Mouse (Mus musculus) lung, postnatal 0 days (tissue): ENCODE results near the gene Hoxa3. TPM values are rescaled to one million over a fixed set of nuclear protein-coding genes. Genes with fewer than 3 reads are reported as not detected.
A peak's percentile ranks its signal among the peaks of the same experiment; 100 is the strongest.

Experiments
- ATAC-seq: fragments of 200-750 bp; cut with Nextera tagmentation; 2 replicates; pipeline ENCODE4 v1.8.0; 2017; ENCODE audit warnings: moderate library complexity
- DNase-seq: peaks from one replicate; pipeline ENCODE4 v3.0.0-alpha.2; 2016; ENCODE audit warnings: low spot score
- H3K27ac ChIP-seq: fragments of 300-500 bp; sonication (generic); 2 replicates; pipeline ENCODE4 v1.5.1; 2014; ENCODE audit warnings: antibody characterized with exemption, mild to moderate bottlenecking, low read length, mixed read lengths
- H3K27me3 ChIP-seq: fragments of 300-500 bp; sonication (generic); replicated peaks from 2 replicates; pipeline ENCODE4 v1.6.1; 2014; ENCODE audit warnings: low read length, mixed read lengths; ENCODE audit not compliant: insufficient read depth
- H3K36me3 ChIP-seq: fragments of 300-500 bp; sonication (generic); 2 replicates; pipeline ENCODE4 v1.6.1; 2014; ENCODE audit warnings: low read length, mixed read lengths; ENCODE audit not compliant: insufficient read depth
- H3K4me1 ChIP-seq: fragments of 300-500 bp; sonication (generic); 2 replicates; pipeline ENCODE4 v1.6.1; 2014; ENCODE audit warnings: antibody characterized with exemption, low read depth, low read length, mixed read lengths; ENCODE audit not compliant: insufficient read depth
- H3K4me2 ChIP-seq: fragments of 300-500 bp; sonication (generic); replicated peaks from 2 replicates; pipeline ENCODE4 v1.6.1; 2014; ENCODE audit warnings: low read depth, mild to moderate bottlenecking, low read length, moderate library complexity, mixed read lengths
- H3K4me3 ChIP-seq: fragments of 300-500 bp; sonication (generic); 2 replicates; pipeline ENCODE4 v1.5.1; 2014; ENCODE audit warnings: low read depth, low read length
- H3K9ac ChIP-seq: fragments of 300-500 bp; sonication (generic); replicated peaks from 2 replicates; pipeline ENCODE4 v1.6.1; 2014; ENCODE audit warnings: low read depth, mild to moderate bottlenecking
- H3K9me3 ChIP-seq: fragments of 300-500 bp; sonication (generic); 2 replicates; pipeline ENCODE4 v1.6.1; 2016; ENCODE audit warnings: low read length, mixed read lengths
- CTCF ChIP-seq: IDR thresholded peaks from 2 replicates; pipeline ENCODE4 v1.5.1; 2016; ENCODE audit warnings: antibody characterized with exemption, mild to moderate bottlenecking
- EP300 ChIP-seq: IDR thresholded peaks from 2 replicates; pipeline ENCODE4 v1.6.1; 2016; ENCODE audit warnings: antibody characterized with exemption, mild to moderate bottlenecking, control low read depth
- WGBS: fragments of 180-500 bp; shearing (Covaris S2); extraction: QIAGEN DNeasy Blood & Tissue Kit; methylation state at CpG from one replicate; pipeline ENCODE4 v1.1.7; 2014; 5-methylcytosine and 5-hydroxymethylcytosine counted together
- polyA plus RNA-seq: library from polyadenylated mRNA; unstranded; fragments of >200 nt; fragmentation: Nextera tagmentation; extraction: Ambion mirVana; gene quantifications from 2 replicates; pipeline ENCODE4 v1.2.1, GENCODE M21; 2015

The Hoxa3 gene
- polyA plus RNA-seq, 1 experiment from 2014 or later: 4.3 TPM

- H3K4me3 ChIP-seq: no peak overlapping the region
- H3K4me1 ChIP-seq: no peaks in the 10 kb centered on the region
- peaks cover 76% of the 10 kb centered on the region for H3K27me3 ChIP-seq
- no peak overlapping the region for H3K4me2 ChIP-seq
- no peak overlapping the region for H3K9ac ChIP-seq
- 2% methylated on average over 25 of the region's 25 CpGs for WGBS
- DNase-seq: no peak
- TF ChIP-seq CTCF (no peak), EP300 (no peak)
- no peaks in the 10 kb centered on the region for H3K36me3 ChIP-seq
- no peak; the same call in 1 of the 2 replicates for ATAC-seq
- no peaks in the 10 kb centered on the region for H3K9me3 ChIP-seq
- no peak overlapping the region for H3K27ac ChIP-seq
Observed at GRCm38 (mm10) chr6:52259081-52259790, 46.1 kb upstream of the Hoxa3 start.

GRCm38 (mm10) chr6:52256956-52257355, 43.8 kb upstream of the Hoxa3 start:
- no peak overlapping the region for H3K4me2 ChIP-seq
- H3K27ac ChIP-seq: no peak overlapping the region
- TF ChIP-seq CTCF (peak; percentile 88), EP300 (no peak)
- H3K27me3 ChIP-seq: peaks cover 83% of the 10 kb centered on the region
- no peaks in the 10 kb centered on the region for H3K9me3 ChIP-seq
- under 1% methylated on average over 6 of the region's 6 CpGs for WGBS
- H3K36me3 ChIP-seq: no peaks in the 10 kb centered on the region
- no peaks in the 10 kb centered on the region for H3K4me1 ChIP-seq
- DNase-seq (peak; percentile 82), ATAC-seq (no peak)
- H3K9ac ChIP-seq: no peak overlapping the region
- H3K4me3 ChIP-seq: no peak overlapping the region

- Histone ChIP-seq H3K4me2 (no peak overlapping the region), H3K27ac (no peak overlapping the region), H3K9ac (no peak overlapping the region), H3K4me3 (peak overlapping the region; percentile 12; the same call in 1 of the 2 replicates), H3K27me3 (peaks cover 87% of the 10 kb centered on the region), H3K4me1 (no peaks in the 10 kb centered on the region), H3K36me3 (no peaks in the 10 kb centered on the region), H3K9me3 (no peaks in the 10 kb centered on the region)
- DNase-seq: no peak
- ATAC-seq: no peak
- TF ChIP-seq EP300: no peak
- TF ChIP-seq CTCF: no peak
- WGBS: 2% methylated on average over 59 of the region's 59 CpGs
Observed at GRCm38 (mm10) chr6:52253511-52254500, 40.7 kb upstream of the Hoxa3 start.

GRCm38 (mm10) chr6:52252775-52253376, 39.7 kb upstream of the Hoxa3 start:
- Histone ChIP-seq H3K4me3 (no peak overlapping the region), H3K4me2 (no peak overlapping the region), H3K9me3 (no peaks in the 10 kb centered on the region), H3K27me3 (peaks cover 88% of the 10 kb centered on the region), H3K36me3 (no peaks in the 10 kb centered on the region), H3K4me1 (no peaks in the 10 kb centered on the region), H3K9ac (no peak overlapping the region), H3K27ac (no peak overlapping the region)
- TF ChIP-seq CTCF: no peak
- no peak for TF ChIP-seq EP300
- ATAC-seq (no peak; the same call in 1 of the 2 replicates), DNase-seq (no peak)
- WGBS: 2% methylated on average over 35 of the region's 35 CpGs

GRCm38 (mm10) chr6:52252016-52252774, 39.1 kb upstream of the Hoxa3 start:
- Histone ChIP-seq H3K9me3 (no peaks in the 10 kb centered on the region), H3K4me3 (no peak overlapping the region), H3K27ac (no peak overlapping the region), H3K4me2 (no peak overlapping the region), H3K9ac (no peak overlapping the region), H3K27me3 (peaks cover 86% of the 10 kb centered on the region), H3K36me3 (no peaks in the 10 kb centered on the region), H3K4me1 (no peaks in the 10 kb centered on the region)
- no peak for TF ChIP-seq CTCF
- TF ChIP-seq EP300: no peak
- WGBS: 6% methylated on average over 24 of the region's 24 CpGs
- DNase-seq (no peak), ATAC-seq (no peak)
